Mouse (Mus musculus) stomach, postnatal 0 days (tissue): ENCODE data around the gene Bmp2k.

Source experiments
- CTCF ChIP-seq: IDR thresholded peaks from 2 replicates; pipeline ENCODE4 v1.5.1; 2016; ENCODE audit warnings: antibody characterized with exemption, low read depth, mild to moderate bottlenecking, moderate library complexity
- EP300 ChIP-seq: optimal IDR thresholded peaks from 2 replicates; pipeline ENCODE3; 2016; ENCODE audit warnings: antibody characterized with exemption

GRCm38 (mm10) chr5:96950667-96951492, 46.6 kb upstream of the Bmp2k start:
- TF ChIP-seq CTCF (no peak), EP300 (no peak)
